Mouse (Mus musculus) skeletal muscle tissue, adult 2 months (tissue): Measurements from ENCODE around the gene Hoxd8.

Source experiments
- DNase-seq: peaks from one replicate; pipeline ENCODE4 v3.0.0-alpha.2; 2012; ENCODE audit warnings: low read depth, low spot score

Hoxd8 gene

DNA sequence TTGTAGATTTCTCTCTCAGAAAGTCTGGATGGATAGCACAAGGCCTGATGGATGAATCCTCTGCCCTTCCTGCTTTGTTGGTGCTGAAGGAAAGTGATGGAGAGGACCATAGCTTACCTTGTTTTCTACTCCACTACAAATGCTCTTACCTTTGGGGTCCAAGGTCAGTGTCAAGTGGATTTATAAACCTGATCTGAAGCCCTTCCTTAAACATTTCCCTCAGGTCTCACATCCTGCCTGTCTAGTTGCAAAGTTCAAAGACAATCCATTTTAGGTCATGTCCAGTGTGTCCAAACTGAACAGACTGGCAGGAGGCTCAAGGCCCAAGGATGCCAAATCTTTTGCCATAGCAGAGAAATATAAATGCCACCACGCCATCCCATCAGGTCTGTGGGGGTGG, 47.4 kb downstream of the Hoxd8 start:
- DNase-seq, result no peak

DNA sequence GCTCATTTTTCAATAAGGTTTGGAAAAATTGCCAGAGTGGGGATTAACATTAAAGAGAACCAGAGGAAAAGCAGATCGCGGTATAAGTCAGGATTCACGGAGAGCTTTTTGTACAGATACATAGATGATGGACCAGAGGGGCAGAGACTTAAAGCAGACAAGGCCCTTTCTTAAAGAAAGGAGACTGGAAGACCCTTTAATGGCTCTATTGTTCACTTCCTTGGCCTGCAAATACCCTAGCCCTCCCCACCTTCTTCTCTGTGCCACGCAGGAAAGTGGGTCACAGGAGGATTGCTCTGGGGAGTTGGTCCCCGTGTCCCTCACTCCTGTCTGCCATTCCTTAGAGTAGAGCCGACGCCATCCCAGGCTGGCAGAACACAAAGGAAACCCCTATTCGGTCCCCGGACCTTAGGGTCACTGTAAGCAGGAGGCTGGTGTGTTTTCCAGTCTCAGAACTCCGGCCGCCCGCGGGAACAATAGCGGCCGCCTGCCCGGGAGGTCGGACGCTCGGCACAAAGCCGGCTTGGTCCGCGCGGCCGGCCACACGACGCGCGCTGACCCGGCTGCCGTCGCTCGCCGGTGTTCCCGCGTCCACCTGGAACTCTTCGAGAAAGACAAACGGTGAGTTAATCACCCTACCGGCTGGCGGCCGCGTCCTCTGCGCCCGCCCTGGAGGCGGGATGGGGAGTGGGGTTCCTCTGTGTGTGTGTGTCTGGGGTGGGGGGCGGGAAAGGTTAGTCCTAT, 48.2 kb downstream of the Hoxd8 start:
- DNase-seq, result no peak

DNA sequence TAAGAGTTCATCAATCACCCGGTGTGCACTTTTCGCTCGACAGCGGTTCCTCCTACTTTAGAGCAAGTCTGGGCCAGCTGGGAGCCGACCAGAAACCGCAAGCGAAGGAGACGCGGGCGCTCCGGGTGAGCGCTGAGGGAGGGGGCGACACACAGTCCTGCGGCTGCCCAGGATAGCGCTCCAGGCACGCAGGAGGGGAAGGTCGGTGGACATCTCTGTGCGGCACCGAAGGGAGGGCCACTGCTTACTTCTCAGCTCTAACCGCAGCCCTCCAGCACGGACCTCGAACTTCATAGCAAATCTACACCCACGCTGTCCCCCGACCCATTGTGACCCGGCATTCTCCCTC, 48.7 kb downstream of the Hoxd8 start:
- DNase-seq, result no peak

DNA sequence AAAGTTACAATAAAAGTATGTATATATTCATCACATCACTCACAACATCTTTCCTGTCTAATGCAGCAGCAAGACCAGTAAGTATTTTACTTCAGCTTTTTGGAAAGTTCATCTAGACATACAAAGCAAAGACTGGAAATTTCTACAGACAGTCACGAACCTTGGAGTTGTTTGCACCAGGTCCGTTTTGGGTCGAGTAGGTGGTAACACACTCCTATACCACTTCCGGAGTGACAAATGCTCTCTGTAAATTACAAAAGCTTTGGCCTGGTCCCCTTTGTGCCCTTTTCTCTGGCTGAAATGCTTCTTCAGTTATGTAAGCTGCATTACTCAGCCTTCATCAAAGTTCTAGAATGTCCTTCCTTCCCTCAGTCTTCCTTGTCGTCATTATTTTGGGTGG, 49.3 kb downstream of the Hoxd8 start:
- no peak for DNase-seq
